Mouse (Mus musculus): ENCODE measurements around the gene 4833423E24Rik.

Gene 4833423E24Rik

DNA sequence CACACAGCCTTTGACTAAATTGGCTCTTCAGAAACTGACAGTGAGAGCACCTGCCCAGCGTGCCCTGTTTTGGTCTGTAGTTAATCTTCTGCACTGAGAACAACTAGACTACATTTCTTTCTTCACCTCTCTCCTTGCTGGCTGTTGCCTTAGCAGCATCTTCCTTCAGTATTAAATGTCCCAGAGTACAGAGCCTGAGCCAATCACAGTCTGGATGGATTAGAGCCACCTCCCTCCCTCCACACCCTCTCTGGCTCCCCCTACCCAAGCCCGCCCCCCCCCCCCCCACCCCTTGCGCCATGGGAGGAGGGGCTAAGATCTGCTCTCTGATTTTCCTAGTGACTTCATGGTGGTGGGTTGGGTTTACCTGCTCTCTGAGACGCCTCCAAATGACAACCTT lies at the start of gene 4833423E24Rik:
Gene 4833423E24Rik (minus strand): TSS at position 146 of the 400 bp plus-strand sequence.
- DNase-seq: no peak

- peak; percentile 18 for DNase-seq
Observed at GRCm38 (mm10) chr2:85561187-85561586, 42.4 kb upstream of the 4833423E24Rik start.

DNA sequence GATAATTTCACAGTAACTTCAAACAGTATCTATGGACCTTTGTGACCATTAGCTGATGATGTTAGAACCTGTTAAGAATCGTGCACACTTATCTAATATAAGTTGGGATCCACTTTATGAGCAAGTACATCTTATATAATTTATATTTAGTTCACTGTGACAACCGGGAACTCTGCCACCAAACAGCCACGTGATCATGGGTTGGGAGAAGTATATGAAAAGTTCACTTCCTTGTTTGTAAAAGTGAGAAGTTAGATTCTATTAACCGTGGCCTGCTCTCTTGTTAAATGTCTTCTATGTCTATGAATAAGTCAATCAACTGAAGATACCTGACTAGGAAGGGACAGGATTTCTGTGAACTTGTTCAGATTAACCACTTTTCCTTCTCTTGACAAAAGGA lies 41.4 kb upstream of the 4833423E24Rik start:
- DNase-seq: no peak

DNA sequence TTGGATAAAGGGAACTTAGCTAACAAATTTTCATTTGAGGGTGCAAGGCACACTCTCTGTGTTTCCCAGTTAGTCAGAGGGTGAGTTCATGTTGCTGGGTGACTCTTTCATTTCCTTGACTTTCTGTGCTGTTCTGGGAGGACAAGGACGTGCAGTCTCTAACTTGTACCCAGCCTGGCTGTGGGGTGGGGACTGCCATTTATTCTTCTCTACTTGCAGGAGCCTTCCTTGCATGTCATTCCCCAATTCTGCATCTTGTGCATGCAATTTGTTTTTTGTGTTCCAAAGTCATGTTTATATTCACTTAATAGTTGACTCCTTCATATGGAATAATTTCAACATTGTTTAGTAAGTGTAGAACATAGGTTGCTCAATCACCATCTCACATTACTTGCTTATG lies 36.0 kb upstream of the 4833423E24Rik start:
- no peak for DNase-seq

DNA sequence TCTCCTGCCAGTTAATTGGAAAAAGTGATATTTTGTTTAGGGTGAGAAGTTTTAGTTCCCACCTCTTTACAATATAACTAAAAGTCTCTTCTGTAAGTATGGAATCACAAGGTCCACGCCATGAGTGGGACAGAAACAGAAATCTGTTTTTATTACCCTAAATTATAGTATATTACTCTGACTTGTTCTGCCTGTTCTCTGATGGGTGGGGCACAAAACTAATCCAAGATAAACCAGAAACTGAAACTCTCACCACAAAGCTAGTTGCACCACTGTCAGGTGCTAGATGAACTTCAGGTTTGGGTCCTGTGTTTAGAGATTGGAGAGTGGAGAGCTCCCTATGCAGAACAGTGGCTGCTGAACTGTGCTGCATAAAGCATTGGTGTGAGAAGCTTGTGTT lies 15.1 kb upstream of the 4833423E24Rik start:
- DNase-seq: no peak

DNA sequence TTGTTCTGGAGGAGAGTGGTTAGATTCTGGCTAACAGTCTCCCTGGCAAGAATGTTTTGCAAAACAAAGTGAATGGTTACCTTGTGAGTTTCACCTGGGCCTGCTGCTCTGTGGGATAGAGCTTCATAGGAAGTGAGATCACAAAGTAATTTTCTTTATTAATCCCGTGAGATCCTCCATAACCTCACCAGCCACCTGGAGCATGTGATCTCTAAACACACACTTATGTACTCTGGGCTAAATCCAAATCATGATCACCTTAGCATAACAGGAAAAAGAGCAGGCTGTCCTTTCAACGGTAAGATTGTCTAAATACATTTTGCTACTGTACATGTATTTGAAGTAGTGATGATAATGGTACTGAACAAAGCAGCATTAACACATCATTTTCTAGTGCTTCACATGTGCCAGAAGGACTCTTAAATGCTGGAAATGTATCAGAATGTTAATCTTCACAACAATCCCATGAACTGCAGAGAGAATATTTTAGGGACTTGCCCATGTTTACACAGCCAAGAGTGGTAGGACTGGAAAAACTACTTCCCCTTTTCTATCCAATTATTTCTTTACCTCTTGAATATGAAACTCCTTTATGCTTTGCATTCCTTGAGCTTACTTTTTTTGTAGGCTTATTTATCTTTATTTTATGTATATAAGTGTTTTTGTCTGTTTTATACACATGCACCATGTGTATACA lies 13.4 kb upstream of the 4833423E24Rik start:
- DNase-seq: no peak

DNA sequence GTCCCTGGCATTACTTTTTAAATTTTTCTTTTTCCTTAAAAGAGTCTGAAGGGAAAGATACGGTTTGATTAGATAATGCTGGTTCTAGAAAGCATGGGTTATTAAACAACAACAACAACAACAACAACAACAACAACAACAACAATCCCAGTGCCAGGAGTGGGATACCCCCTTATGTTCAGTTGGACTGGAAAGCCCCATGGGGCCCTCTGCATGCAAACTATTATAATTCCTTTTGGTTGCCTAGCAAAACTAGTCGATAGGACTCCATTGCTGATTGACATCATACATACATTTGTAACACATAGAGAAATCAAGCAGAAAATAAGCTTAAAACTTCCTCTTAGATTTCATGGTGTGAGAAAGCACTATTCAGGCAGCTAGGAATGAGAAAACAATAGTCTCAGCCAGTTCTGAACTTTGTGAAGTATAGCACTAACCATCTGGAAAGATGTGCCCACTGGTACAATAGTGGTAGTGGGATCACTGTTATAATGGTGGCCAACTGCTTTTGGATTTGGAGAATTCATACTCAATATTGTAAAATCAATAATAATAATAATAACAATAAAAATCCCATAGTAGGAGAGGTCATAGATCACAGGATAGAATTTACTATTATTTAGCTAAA lies 4.2 kb upstream of the 4833423E24Rik start:
- DNase-seq: no peak

- DNase-seq: no peak
Observed at GRCm38 (mm10) chr2:85518292-85518691, 532 bp downstream of the 4833423E24Rik start.

GRCm38 (mm10) chr2:85510376-85510775 lies 8.4 kb downstream of the 4833423E24Rik start:
- no peak for DNase-seq

DNA sequence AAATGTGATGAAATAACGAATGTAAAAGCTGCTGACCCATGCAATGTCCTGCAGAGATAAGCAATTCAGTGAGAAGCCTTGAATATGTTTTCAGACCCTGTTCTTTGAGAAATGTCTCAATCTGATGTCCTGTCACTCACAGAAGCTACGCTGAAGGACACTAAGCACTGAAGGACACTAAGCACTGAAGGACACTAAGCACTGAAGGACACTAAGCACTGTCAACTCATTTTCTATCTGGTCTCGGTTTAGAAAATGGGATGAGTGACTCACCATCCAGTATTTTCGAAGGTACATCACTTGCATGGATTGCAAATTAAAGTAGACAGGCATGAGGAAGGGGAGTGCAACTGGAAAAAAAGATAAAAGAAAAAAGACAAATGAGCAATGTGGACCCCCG lies 28.4 kb downstream of the 4833423E24Rik start:
- DNase-seq: no peak

- DNase-seq: no peak
Observed at GRCm38 (mm10) chr2:85466801-85467325, 52.0 kb downstream of the 4833423E24Rik start.

DNA sequence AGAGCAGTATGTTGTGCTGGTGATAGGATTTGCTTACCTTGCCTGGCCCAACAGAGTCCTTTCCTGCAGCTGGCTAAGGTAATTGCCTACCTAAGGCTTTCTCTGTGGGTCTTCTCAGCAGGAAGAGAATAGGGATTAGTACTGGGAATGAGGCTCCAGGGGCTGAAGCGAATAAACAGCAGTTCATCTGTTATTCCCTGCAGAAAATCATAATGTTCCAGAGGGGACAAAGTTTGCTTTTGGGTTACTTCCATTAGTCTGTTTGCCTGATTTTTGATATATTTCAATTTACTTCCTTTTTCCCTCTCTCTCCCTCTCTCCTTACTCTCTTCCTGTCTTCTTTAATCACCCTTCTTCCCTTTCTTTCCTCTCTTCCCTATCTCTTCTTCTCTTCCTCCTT lies 75.3 kb downstream of the 4833423E24Rik start, which contains the start of gene Olfr995:
Gene Olfr995 (minus strand): TSS at position 101 of the 400 bp plus-strand sequence.
- DNase-seq: no peak

- no peak for DNase-seq
Observed at GRCm38 (mm10) chr2:85442546-85442945, 76.3 kb downstream of the 4833423E24Rik start.

DNA sequence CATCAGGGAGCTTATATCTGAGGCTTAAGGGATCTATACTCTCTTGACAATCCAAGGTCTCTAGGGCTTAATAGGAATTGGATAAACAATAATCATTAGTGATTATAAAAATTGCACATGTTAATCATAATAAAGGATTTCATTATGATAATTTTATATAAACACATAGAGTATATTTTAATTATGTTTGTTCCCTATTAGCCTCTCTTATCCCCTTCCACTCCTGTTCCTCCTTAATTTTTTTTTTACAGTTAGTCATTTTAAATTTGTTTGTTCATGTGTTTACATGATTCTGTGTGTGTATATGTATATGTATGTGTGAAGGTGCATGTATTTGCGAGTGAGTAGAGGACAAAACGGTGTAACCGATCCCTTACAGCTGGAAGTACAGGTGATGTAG lies 82.5 kb downstream of the 4833423E24Rik start, which contains the start of gene Olfr994:
Gene Olfr994 (minus strand): TSS at position 101 of the 400 bp plus-strand sequence.
- DNase-seq: no peak
